Mouse (Mus musculus) granulocyte monocyte progenitor cell, adult 5-6 weeks (primary cell): ENCODE data around the gene Vpreb3. TPM values are rescaled to one million over a fixed set of nuclear protein-coding genes. Genes with fewer than 3 reads are reported as not detected.

Experiments used
- ATAC-seq: replicated peaks from 2 replicates; pipeline ENCODE4 v1.8.0; 2016; ENCODE audit warnings: mild to moderate bottlenecking, moderate TSS enrichment, inconsistent platforms; ENCODE audit not compliant: poor library complexity, severe bottlenecking
- total RNA-seq, 2 experiments: library from RNA; stranded (forward) in 1 of 2; stranded (reverse) in 1 of 2; fragments of 200-712, 200-1000 nt in 1 of 2; fragments of >200 nt in 1 of 2; fragmentation: Nextera tagmentation in 1 of 2; gene quantifications; 2 replicates each; pipeline ENCODE4 v1.2.3; 2014 to 2017

Gene Vpreb3
- total RNA-seq (2014; fragmentation: Nextera tagmentation) (not detected in 2 replicates), total RNA-seq (2017) (not detected in 2 replicates)

DNA sequence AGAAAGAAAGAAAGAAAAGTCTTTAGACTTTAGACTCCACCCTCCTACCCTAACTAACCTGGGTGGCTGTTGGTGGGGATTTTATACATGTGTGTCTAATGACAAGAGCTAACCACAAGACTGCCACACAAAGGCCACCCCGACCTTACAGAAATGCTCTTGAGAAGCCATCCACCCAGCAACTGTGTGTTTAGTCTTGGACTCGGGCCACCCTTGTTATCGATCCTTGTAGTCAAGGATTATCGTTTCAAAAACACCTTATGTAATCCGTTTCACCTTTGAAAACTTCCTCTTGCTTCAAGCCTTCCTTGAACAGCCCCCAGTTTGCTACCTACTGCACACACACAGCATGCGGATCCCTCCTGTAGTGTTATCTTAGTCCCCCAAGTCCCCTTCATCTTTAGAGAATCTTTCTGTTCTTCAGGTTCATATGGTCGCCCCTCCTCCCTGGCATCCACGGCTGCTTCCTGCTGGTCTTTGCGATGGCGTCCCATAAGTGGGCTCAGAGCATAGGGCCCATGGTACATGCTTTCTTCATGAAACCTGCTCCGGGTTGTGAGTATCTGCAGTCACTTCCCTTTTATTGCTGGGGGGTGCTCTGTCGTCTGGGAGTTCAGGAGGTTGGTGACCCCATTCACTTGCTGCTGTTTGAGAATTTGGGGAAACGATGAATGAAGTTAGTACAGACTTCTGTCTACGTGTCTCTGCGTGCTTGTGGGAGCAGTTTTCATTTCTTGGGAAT, at the start of gene Vpreb3:
Gene Vpreb3 (plus strand): TSS at position 322 of the 742 bp plus-strand sequence.
- peak; percentile 78 for ATAC-seq

DNA sequence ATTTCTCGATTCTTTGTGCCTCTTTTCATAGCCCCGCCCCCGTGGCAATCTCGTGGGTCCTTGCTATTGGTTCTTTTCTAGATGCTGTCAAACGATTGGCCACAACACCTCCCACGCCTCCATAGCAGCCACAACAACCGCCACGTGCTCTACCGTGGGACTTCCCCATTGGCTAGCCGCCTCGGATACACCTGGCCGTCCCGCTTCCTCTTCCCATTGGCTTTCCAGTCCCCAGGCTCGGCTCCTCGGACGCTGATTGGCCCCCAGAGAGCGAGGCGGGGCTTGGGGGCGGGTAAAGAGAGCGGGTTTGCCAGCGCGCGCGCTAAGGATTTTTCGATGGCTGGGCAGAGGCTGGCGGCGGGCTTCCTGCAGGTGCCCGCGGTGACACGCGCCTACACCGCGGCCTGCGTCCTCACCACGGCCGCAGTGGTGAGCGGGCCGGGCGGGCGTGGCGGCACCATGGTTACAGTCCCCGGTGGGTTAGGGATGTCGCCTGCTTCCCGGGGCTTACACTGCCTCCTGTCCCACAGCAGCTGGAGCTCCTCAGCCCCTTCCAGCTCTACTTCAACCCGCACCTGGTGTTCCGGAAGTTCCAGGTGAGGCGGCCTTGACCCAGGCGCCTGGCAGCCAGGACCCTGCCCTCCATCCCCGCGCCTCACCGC, 49.6 kb upstream of the Vpreb3 start, which contains the start of gene Derl3:
Gene Derl3 (plus strand): TSS at position 325 of the 662 bp plus-strand sequence.
- ATAC-seq, result peak; percentile 96

DNA sequence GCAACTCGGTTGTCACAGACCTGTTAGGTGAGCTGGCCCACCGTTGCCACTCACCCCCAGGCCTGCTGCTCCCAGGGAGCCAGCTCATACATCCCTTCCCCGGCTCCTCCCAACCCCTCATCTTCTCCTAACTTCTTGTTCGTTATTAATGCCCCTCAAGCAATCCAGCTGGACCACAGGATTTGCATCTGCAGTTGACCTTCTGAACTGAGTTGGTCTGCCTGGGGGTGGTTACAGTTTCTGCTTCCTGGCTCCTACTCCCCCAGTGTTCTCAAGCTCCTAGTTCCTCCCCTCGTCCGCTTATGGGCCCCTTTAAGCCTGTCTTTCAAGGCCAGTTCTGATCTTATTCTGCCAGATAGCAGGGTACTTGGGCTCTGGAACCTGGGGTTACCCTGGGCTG, 48.3 kb upstream of the Vpreb3 start:
- no peak for ATAC-seq

DNA sequence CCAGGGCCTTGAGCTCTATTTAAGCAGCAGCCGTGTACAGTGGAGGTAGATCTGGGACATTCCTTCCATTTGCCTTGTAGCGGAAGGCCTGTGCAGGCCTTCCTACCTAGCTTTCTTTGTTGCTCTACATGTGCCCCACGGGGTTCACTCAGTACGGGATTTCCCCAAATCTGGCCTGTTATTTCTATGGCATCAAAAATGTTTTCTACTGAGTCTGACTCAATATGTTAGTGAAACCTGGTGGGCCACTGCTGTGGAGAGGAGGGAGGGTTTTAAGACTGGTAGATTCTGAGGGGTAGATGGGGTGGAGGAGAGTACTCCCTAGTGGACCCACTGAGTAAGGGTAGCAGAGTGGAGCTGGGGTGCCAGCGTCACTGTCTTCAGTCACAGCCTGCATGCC, 47.1 kb upstream of the Vpreb3 start:
- no peak for ATAC-seq

DNA sequence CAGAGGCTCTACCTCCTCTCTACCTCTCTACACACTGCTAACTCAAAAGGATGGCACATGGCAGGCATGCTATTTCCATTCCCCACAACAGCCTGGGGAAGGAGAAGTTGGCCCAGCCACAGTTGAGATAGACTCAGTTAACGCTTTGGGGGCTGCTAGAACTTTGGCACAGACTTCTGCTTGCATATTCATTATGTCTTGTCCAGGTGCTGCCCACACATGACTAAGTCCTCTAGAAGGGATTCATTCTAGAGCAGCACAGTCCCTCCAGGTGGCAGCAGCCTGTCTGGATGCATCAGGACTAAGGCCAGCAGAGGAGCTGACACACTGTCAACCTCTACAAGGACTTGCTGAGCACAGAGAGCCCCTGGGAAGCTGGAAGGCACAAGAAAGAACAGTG, 46.6 kb upstream of the Vpreb3 start:
- ATAC-seq, result no peak

DNA sequence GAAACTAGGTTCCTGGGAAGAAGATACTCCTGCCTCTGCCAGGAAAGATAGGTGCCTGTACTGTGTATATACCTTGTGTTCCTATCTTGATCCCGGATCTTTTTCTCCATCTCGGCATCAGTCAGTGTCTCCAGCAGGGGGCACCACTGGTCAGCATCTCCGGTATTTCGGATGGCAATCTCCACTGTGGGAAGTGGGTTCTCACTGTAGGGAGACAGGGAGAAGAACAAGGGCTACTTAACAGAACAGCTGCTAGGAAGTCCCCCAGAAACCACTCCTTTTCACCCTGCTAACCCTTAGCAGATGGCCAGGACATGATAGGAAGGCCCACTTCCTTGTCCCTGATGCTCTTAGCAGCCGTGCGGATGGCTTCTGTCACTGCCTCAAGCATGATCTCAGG, 45.5 kb upstream of the Vpreb3 start:
- ATAC-seq, result 0 out of 2 replicates have a peak, but pooled peaks have one; percentile 10

DNA sequence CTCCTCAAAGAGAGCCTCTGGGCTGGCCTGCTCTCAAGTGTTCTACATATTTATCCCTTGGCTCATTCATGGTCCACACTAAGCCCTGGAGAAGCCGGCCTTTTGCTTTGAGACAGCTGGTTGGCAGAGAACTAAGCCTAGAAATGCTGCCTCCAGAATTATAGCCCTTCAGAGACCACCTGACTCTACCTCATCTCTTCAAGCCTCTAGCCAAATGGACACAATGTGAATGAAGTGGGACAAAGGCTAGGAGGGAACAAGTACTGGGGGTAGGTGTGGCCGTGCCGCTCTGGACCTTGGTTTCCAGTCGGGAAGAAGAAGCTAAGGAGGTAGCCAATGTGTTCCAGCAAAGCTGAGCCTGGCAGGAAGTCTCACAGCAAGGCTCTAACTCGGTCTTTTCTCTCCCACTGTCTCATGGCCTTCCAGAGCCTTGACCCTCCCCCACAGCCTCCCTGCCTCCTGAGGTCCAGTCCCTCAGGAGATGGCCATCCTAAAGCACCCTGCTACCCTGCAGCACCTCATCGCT, 44.8 kb upstream of the Vpreb3 start:
- ATAC-seq, result no peak

DNA sequence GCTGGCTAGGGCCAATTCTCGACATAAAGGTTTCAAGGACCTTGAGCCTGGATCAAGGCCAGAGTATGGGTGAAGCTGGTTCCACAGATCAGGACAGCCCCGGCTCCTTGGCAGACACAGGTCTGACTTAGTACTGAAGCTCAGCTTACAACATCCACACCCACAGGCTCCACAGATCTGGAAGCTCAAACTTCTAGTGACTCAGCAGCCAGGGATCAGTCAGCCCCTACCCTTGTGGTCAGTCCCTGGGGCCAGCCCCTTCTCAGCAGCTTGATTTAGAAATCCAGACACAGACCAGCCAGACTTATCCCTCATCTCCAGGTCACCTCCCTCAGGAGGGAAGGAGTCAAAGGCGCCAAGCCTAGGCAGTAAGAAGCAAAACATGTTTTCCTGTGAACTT, 44.0 kb upstream of the Vpreb3 start:
- no peak for ATAC-seq

DNA sequence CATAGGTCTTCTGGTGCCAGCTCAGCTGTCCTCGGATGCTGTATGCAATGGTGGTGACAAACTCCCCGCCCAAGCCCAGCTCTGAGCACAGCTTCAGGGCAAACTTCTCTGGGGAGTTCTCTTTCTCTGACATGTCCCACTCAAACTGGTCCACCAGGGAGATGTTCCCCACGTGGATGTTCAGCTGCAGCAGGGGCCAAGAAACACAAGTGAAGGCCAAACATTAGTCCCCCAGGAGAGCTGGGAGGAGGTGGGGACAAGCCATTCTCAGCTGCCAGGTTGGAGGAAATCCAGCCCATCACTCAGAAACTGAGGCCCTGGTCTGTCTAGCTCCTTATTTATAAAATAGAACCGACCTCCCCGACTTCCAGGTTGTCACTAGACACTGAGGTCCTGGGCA, 38.5 kb upstream of the Vpreb3 start:
- ATAC-seq, result no peak

DNA sequence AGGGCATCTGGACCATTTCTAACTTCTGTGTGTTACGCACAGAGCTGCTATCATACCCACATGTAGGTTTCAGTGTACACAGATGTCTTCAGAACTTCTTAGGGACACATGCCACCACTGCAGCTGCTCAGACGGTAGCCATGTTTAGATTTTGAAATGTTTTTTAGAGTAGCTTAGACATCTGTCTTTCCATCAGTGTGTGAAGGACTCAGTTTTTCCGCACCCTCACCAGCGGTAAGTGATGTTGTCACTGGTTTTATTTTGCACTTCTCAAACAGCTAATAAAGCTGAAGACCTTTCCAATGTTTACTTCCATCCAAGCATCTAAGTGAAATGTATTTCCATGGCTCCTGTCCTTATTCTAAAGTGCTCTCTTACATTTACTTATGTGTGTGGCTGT, 36.0 kb upstream of the Vpreb3 start:
- ATAC-seq, result no peak

DNA sequence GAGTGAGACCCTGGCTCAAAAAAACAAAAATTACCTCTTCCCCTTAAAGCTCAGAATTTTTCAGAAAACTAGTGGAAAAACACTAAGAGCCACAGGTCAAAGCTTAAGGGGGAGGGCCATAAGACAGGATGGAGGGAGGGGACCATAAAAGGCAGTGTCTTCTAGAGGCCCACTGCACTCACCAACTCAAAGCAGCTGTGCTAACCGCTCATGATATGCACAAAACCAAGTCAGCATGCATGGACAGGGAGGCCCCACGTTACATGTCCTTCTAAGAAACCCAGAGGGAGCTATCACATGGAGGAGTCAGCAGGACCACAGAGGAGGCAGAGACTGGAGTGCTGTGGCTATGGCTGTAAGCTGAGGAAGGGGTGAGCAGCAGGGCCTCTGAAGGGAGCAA, 32.2 kb upstream of the Vpreb3 start:
- no peak for ATAC-seq

DNA sequence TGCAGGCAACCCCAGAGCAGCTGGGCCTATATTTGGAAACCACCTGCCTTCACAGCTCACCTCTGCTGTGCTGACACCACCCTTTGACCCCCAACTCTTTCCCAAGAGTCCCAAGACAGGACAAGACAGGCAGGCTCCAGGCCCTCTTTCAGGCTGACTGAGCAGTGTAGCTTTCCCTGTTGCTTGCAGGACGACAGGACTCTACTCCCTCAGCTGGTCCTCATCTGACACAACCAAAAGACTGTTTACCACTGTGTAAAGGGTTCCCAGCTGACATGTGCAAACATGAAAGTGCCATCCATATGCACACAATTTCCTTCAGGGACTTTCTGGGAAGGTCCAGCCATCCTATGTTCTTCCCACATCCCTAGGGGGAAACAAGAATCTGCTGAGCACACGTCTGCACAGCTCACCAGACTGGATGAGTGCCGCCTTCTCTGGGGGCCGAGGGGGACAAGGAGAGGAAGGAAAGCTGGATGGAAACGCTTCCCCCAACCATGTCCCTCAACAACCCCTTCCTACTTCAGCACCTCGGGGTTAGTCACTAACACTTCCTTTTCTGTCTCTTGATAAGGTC, 29.8 kb upstream of the Vpreb3 start:
- no peak for ATAC-seq

DNA sequence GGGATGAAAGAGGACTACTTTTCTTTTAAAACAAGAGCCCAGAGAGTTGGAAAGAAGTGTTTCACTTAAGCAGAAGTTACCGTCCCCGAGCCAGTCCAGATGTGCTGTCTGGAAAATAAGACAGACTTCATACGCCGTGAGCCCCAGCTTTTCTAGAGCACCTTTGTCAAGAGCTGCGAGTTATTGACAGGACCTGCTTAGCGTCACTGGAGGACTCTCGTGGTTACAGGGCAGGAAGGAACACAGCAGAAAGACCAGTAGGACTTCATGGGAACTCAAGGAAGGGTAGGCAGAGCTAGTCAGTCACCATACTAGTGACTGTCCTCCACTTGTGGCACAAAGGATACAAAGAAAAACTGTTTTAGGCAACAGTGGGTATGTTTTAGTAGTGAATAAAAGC, 27.3 kb upstream of the Vpreb3 start:
- no peak for ATAC-seq

DNA sequence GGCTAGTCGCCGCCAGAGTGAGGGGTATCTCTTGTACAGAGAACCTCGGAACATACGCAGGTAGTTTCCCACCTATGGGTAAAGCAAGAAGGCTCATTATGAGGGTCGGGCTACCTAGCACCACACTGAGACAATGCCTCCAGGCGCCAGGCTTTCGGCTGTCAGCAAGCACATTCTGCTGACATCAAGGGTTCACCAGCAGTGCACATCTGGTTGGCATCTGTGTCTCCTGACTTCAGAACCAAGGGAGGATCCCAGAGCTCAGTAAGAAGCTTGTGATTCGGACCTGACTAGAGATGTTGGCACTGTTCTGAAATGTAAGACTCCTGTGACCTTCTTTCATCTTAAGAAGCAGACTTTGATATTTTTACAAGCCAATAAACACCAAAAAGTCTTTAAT, 26.0 kb upstream of the Vpreb3 start:
- no peak for ATAC-seq

DNA sequence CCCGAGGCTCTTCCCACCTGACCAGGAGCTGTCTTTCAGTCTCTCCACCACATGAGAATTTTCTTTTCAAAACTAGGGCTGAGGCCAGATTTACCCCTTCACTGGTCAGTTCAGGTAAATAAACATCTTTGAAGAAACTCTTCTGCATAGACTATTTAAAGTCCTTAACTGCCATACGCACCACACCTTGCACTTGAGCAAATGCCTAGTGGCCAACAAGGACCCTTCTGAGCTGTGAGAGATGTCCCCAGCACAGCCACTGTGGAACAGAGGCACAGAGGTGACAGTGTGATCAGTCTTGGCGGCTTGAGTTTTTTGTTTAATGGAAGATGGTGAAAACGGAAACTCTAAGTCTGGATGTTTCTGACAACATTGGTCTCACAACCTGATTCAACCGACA, 23.8 kb upstream of the Vpreb3 start:
- ATAC-seq, result no peak

DNA sequence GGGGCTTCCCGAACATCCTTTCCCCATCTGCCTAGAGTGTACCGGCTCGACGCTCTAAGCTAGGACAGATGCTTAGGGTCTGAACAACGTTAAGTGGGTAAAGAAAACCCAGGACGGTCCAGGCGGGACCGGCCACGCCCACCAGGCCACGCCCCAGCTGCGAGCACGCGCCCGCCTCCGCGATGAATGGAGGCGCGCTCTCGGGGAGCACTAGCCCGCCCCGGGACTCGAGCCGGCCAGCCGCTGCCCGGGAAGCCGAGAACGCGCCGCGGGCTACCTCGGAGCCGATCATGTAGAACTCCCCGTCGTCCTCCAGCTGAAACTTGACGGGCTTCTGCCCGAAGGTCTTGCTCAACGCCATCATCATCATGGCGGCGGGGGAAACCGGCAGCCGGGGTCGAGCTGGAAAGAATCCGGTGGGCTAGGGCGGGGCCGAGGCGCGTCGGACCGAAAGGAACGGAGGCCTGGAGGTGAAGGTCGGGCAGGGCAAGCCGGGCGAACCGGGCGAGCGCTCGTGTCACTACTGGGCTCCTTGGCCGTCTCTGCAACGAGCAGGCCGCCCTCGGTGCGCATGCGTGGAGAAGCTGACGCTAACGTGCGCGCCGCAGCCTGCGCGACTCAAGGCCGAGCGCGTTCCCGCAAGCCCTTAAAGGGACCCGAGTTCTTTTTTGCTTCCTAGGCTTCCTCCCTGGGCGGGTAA, 21.7 kb upstream of the Vpreb3 start, which contains the start of gene Smarcb1:
Gene Smarcb1 (minus strand): TSS at position 592 of the 700 bp plus-strand sequence.
- peak; percentile 75 for ATAC-seq

DNA sequence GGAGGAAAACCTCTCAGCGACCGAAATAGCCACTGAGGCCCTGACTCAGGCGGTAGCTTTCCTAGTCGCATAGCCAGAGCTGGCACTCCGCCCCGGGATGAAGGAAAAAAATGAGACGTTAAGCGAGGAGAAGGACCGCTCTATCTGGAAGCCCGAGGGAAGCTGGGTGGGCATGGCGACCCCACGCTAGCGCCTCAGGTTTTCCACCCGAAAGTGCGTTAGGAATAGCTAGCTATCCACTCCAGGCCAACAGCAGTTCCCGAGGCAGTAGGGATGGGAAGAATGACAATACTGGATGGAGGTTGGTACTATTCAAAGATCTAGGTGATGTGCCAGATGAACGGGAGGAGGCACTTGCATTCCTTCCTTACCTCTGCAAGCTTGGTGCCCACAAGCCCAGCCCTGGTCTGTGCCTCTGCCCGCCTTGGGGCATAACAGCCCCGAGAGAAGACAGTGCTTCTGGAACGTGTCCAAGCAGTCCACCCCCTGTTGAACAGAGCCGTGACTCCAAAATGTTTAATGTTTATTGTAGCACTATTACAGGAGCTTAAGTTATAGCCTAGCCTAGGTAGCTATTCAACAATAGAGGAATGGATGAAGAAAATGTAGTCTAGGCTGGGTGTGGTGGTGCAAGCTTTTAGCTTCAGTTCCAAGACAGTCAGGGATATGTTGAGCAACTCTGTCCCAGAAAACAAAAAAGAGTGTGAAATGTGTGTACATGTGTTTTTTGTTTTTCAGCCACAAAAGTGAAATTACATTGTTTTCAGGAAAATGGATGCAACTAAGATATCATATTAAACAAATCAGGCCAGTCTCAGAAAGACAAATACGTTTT, 20.9 kb upstream of the Vpreb3 start:
- ATAC-seq, result no peak

DNA sequence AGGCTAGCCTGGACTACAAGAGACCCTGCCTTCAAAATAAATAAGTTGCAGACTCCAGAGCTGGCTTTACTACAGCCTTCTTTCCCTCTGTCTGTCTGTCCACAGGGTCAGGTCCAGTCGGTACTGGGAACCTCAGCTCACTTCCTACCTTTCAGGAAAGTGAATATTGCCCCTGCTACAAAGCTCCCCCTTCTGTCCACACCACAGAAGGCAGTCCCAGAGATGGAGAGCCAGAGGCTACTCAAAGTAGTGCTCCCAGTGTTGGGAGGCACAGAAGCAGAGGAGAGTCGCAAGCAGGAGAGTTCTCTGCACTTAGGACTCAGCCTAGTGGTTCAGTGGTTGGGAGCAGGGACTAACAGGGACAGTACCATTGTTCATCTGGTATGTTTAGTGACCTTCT, 18.5 kb upstream of the Vpreb3 start:
- ATAC-seq, result peak; percentile 15; the same call in 1 of the 2 replicates

DNA sequence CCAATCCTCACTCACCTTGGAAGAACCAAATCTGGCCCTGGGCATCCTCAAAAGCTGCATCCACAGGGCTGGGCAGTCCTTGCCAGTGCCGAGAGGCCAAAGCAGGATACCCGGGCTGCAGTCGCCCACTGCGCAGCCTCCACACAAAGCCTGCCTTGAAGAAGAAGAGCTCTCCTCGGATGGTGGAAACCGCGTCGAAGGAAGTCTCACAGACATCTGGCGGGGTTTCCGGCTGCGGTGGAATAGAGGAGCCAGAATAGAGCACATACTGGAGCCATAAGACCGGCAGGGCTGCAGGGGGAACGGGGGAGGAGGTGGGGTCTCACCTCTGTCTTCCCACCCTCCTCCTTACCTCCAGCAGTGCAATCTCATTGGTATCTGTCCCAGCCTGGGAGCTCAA, 16.5 kb upstream of the Vpreb3 start:
- ATAC-seq, result 0 out of 2 replicates have a peak, but pooled peaks have one; percentile 8

DNA sequence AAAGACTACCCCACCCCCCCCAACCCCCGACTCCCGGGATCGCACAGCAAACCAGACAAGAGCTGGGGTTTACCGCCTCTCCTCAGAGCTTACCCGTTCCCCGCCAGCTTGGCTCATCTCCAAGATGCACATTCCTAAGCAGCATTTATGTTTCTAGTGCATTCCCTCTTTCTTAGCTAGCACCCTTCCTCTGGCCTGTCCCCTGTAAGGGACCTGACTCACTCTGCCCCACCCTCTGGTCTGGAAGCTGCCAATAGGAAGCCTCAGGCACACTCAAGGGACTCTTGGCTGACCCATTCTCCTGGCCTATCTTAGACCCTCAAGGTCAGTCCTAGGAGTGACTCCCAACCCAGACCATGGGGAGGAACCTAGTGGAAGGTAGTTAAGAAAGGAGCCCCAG, 12.6 kb upstream of the Vpreb3 start:
- no peak for ATAC-seq
